Mouse (Mus musculus) embryonic facial prominence, embryonic 10.5 days (tissue): ENCODE measurements at regions not wholly inside any gene's neighbourhood (a gene's known extent, or its start where the extent isn't known, plus 50 kb on each side); places are given as distances from the start of the nearest gene placed in this dataset.
A peak's percentile ranks its signal among the peaks of the same experiment; 100 is the strongest.

Experiments used
- DNase-seq: peaks from one replicate; pipeline ENCODE4 v3.0.0-alpha.2; 2017; ENCODE audit warnings: low spot score
- H3K27ac ChIP-seq: fragments of 300-500 bp; sonication (generic); replicated peaks from 2 replicates; pipeline ENCODE4 v1.5.1; 2016; ENCODE audit warnings: mild to moderate bottlenecking
- H3K27me3 ChIP-seq: fragments of 300-500 bp; sonication (generic); replicated peaks from 2 replicates; pipeline ENCODE4 v1.6.1; 2016; ENCODE audit warnings: low read depth, mild to moderate bottlenecking; ENCODE audit not compliant: poor library complexity, severe bottlenecking
- H3K36me3 ChIP-seq: fragments of 300-500 bp; sonication (generic); replicated peaks from 2 replicates; pipeline ENCODE4 v1.6.1; 2016; ENCODE audit warnings: mild to moderate bottlenecking, moderate library complexity
- H3K4me1 ChIP-seq: fragments of 300-500 bp; sonication (generic); 2 replicates; pipeline ENCODE4 v1.6.1; 2016
- H3K4me3 ChIP-seq: fragments of 300-500 bp; sonication (generic); 2 replicates; pipeline ENCODE4 v1.5.1; 2016; ENCODE audit warnings: mild to moderate bottlenecking, moderate library complexity
- H3K9me3 ChIP-seq: fragments of 300-500 bp; sonication (generic); 2 replicates; pipeline ENCODE4 v1.6.1; 2016; ENCODE audit warnings: mild to moderate bottlenecking
- WGBS: fragments of 180-500 bp; shearing (Covaris S2); methylation state at CpG from one replicate; pipeline ENCODE4 v1.1.7; 2016; 5-methylcytosine and 5-hydroxymethylcytosine counted together

GRCm38 (mm10) chr10:102686667-102687397 is 174.8 kb downstream of the Rassf9 start:
- WGBS = 82% methylated on average over 14 of the region's 14 CpGs

GRCm38 (mm10) chr10:102685833-102686434 is 173.9 kb downstream of the Rassf9 start:
- no peaks in the 10 kb centered on the region for H3K27me3 ChIP-seq
- H3K36me3 ChIP-seq = no peaks in the 10 kb centered on the region
- no peaks in the 10 kb centered on the region for H3K9me3 ChIP-seq
- no peak overlapping the region for H3K4me3 ChIP-seq
- DNase-seq = no peak
- no peak overlapping the region for H3K27ac ChIP-seq
- 85% methylated on average over 7 of the region's 7 CpGs for WGBS
- H3K4me1 ChIP-seq = no peaks in the 10 kb centered on the region

More at GRCm38 (mm10) chr10:102686667-102687397, 174.8 kb downstream of the Rassf9 start:
- DNase-seq = no peak
- H3K27ac ChIP-seq = no peak overlapping the region
- H3K4me1 ChIP-seq = no peaks in the 10 kb centered on the region
- H3K27me3 ChIP-seq = no peaks in the 10 kb centered on the region
- H3K9me3 ChIP-seq = no peaks in the 10 kb centered on the region
- H3K4me3 ChIP-seq = no peak overlapping the region
- H3K36me3 ChIP-seq = no peaks in the 10 kb centered on the region

GRCm38 (mm10) chr10:102667359-102667758 is 155.3 kb downstream of the Rassf9 start:
- Histone ChIP-seq H3K27me3 (no peaks in the 10 kb centered on the region), H3K36me3 (no peaks in the 10 kb centered on the region), H3K9me3 (no peaks in the 10 kb centered on the region), H3K27ac (no peak overlapping the region), H3K4me3 (no peak overlapping the region), H3K4me1 (no peaks in the 10 kb centered on the region)
- 74% methylated on average over 5 of the region's 5 CpGs for WGBS
- DNase-seq = no peak

- no peaks in the 10 kb centered on the region for H3K4me1 ChIP-seq
- no peaks in the 10 kb centered on the region for H3K36me3 ChIP-seq
- no peak for DNase-seq
- no peaks in the 10 kb centered on the region for H3K9me3 ChIP-seq
- no peak overlapping the region for H3K4me3 ChIP-seq
- WGBS = 91% methylated on average over 6 of the region's 6 CpGs
- no peak overlapping the region for H3K27ac ChIP-seq
- no peaks in the 10 kb centered on the region for H3K27me3 ChIP-seq
Observed at GRCm38 (mm10) chr10:102659683-102660082, 147.7 kb downstream of the Rassf9 start.

- H3K27ac ChIP-seq = no peak overlapping the region
- no peaks in the 10 kb centered on the region for H3K27me3 ChIP-seq
- no peaks in the 10 kb centered on the region for H3K9me3 ChIP-seq
- H3K36me3 ChIP-seq = no peaks in the 10 kb centered on the region
- no peak overlapping the region for H3K4me3 ChIP-seq
- WGBS = 90% methylated on average over 2 of the region's 2 CpGs
- H3K4me1 ChIP-seq = no peaks in the 10 kb centered on the region
- DNase-seq = no peak
Observed at GRCm38 (mm10) chr10:102636507-102636906, 124.5 kb downstream of the Rassf9 start.

- Histone ChIP-seq H3K4me1 (no peaks in the 10 kb centered on the region), H3K36me3 (no peaks in the 10 kb centered on the region), H3K4me3 (no peak overlapping the region), H3K27ac (no peak overlapping the region), H3K9me3 (no peaks in the 10 kb centered on the region), H3K27me3 (no peaks in the 10 kb centered on the region)
- DNase-seq = no peak
- 77% methylated on average over 4 of the region's 4 CpGs for WGBS
Observed at GRCm38 (mm10) chr10:102633438-102633837, 121.4 kb downstream of the Rassf9 start.

- DNase-seq = no peak
- Histone ChIP-seq H3K9me3 (no peaks in the 10 kb centered on the region), H3K27ac (no peak overlapping the region), H3K27me3 (no peaks in the 10 kb centered on the region), H3K36me3 (no peaks in the 10 kb centered on the region), H3K4me1 (no peaks in the 10 kb centered on the region), H3K4me3 (no peak overlapping the region)
Observed at GRCm38 (mm10) chr10:102628609-102629008, 116.6 kb downstream of the Rassf9 start.

- Histone ChIP-seq H3K27me3 (no peaks in the 10 kb centered on the region), H3K36me3 (no peaks in the 10 kb centered on the region), H3K9me3 (no peaks in the 10 kb centered on the region), H3K4me3 (no peak overlapping the region), H3K4me1 (no peaks in the 10 kb centered on the region), H3K27ac (no peak overlapping the region)
- WGBS = 86% methylated on average over 3 of the region's 3 CpGs
- DNase-seq = no peak
Observed at GRCm38 (mm10) chr10:102623895-102624294, 111.9 kb downstream of the Rassf9 start.

- 68% methylated on average over 2 of the region's 2 CpGs for WGBS
- H3K4me3 ChIP-seq = no peak overlapping the region
- H3K4me1 ChIP-seq = no peaks in the 10 kb centered on the region
- no peaks in the 10 kb centered on the region for H3K27me3 ChIP-seq
- H3K27ac ChIP-seq = no peak overlapping the region
- DNase-seq = no peak
- H3K36me3 ChIP-seq = no peaks in the 10 kb centered on the region
- no peaks in the 10 kb centered on the region for H3K9me3 ChIP-seq
Observed at GRCm38 (mm10) chr10:102622583-102623008, 110.6 kb downstream of the Rassf9 start.

- H3K4me1 ChIP-seq = no peaks in the 10 kb centered on the region
- H3K4me3 ChIP-seq = no peak overlapping the region
- no peaks in the 10 kb centered on the region for H3K27me3 ChIP-seq
- WGBS = 26% methylated on average over 2 of the region's 2 CpGs
- H3K27ac ChIP-seq = no peak overlapping the region
- no peaks in the 10 kb centered on the region for H3K36me3 ChIP-seq
- peak; percentile 51 for DNase-seq
- no peaks in the 10 kb centered on the region for H3K9me3 ChIP-seq
Observed at GRCm38 (mm10) chr10:102618711-102619110, 106.7 kb downstream of the Rassf9 start.

- H3K27me3 ChIP-seq = no peaks in the 10 kb centered on the region
Observed at GRCm38 (mm10) chr10:102615962-102616595, 104.1 kb downstream of the Rassf9 start.

More at GRCm38 (mm10) chr10:102615962-102616595, 104.1 kb downstream of the Rassf9 start:
- Histone ChIP-seq H3K27ac (no peak overlapping the region), H3K9me3 (no peaks in the 10 kb centered on the region), H3K36me3 (no peaks in the 10 kb centered on the region), H3K4me3 (no peak overlapping the region), H3K4me1 (no peaks in the 10 kb centered on the region)
- no peak for DNase-seq
- 90% methylated on average over 10 of the region's 10 CpGs for WGBS
